24 mouse cellular contexts compared by ENCODE assay signal in genomic region chr13:34304896-34305295, GRCm38 (mm10). TPM values are rescaled to one million over a fixed set of nuclear protein-coding genes. Genes with fewer than 3 reads are reported as not detected.
DNase-seq lines count a peak whose midpoint lies in the region; ATAC-seq and TF ChIP-seq lines count a peak whose summit lies in the region.
"Had no signal": no experiment of that assay in that cellular context is flagged by ENCODE, and none has a peak within 500 bp of the region (broad histone marks: within the 10 kb centered on the region; RNA-seq: fewer than 3 reads in every experiment).

No protein-coding gene starts in this region.

- peak; percentile 72 for ATAC-seq in intestine, embryonic 16.5 days
- ATAC-seq in kidney, postnatal 0 days (replicated peaks; ENCODE audit: low FRiP score, low read depth) = peak; percentile 75
- no peak for ATAC-seq in activated CD4-positive, CD25-positive, alpha-beta regulatory T cell, adult 4 months
- no peak for ATAC-seq in megakaryocyte, adult 5-6 weeks (ENCODE audit: poor library complexity, severe bottlenecking)
- ATAC-seq: forebrain, embryonic 16.5 days; inflammation-experienced regulatory T-cells, adult 6 months; midbrain, embryonic 15.5 days had no signal

- 87% methylated on average over 3 of the region's 3 CpGs for WGBS in heart, embryonic 10.5 days
- WGBS in intestine, embryonic 16.5 days = 72% methylated on average over 3 of the region's 3 CpGs
- 83% methylated on average over 3 of the region's 3 CpGs for WGBS in kidney, postnatal 0 days
- 38% methylated on average over 3 of the region's 3 CpGs for WGBS in small intestine, adult 2 months

- peaks cover 3% of the 10 kb centered on the region; the same call in 1 of the 2 replicates for H3K36me3 ChIP-seq in heart, embryonic 10.5 days
- no peaks in the 10 kb centered on the region for H3K36me3 ChIP-seq in intestine, embryonic 16.5 days (ENCODE audit: control insufficient read depth, insufficient read depth, low read length)
- no peaks in the 10 kb centered on the region for H3K36me3 ChIP-seq in kidney, postnatal 0 days (ENCODE audit: insufficient read depth, low read length)
- 0 out of 2 replicates have a peak, but pooled peaks cover 2% of the 10 kb centered on the region for H3K36me3 ChIP-seq in small intestine, adult 2 months (ENCODE audit: control insufficient read depth, insufficient read depth, low read length)
- H3K36me3 ChIP-seq: embryonic facial prominence, embryonic 15.5 days; heart, embryonic 15.5 days; midbrain, embryonic 15.5 days; neural tube, embryonic 13.5 days had no signal

- H3K27me3 ChIP-seq in heart, embryonic 10.5 days (ENCODE audit: insufficient read depth, poor library complexity, severe bottlenecking) = no peaks in the 10 kb centered on the region
- no peaks in the 10 kb centered on the region for H3K27me3 ChIP-seq in intestine, embryonic 16.5 days (replicated peaks; ENCODE audit: control insufficient read depth, insufficient read depth, low read length)
- H3K27me3 ChIP-seq in kidney, postnatal 0 days (ENCODE audit: insufficient read depth, low read length) = no peaks in the 10 kb centered on the region
- H3K27me3 ChIP-seq in small intestine, adult 2 months (ENCODE audit: control insufficient read depth, insufficient read depth, low read length) = no peaks in the 10 kb centered on the region
- H3K27me3 ChIP-seq: embryonic facial prominence, embryonic 15.5 days; heart, embryonic 15.5 days; liver, embryonic 13.5 days; midbrain, embryonic 15.5 days; neural tube, embryonic 13.5 days had no signal

- TF ChIP-seq CTCF in kidney, postnatal 0 days (IDR thresholded peaks at IDR 0.05; ENCODE audit: low read depth) = no peak
- no peak for TF ChIP-seq CTCF in small intestine, adult 2 months (IDR thresholded peaks at IDR 0.05; ENCODE audit: extremely low read depth, insufficient read length, insufficient replicate concordance, low read depth, low read length)

- no peak overlapping the region for H3K9ac ChIP-seq in intestine, embryonic 16.5 days (ENCODE audit: low read depth, low read length)
- no peak overlapping the region for H3K9ac ChIP-seq in kidney, postnatal 0 days (ENCODE audit: low read depth, low read length)
- H3K9ac ChIP-seq: embryonic facial prominence, embryonic 15.5 days; heart, embryonic 15.5 days; hindbrain, embryonic 14.5 days; liver, embryonic 13.5 days; lung, embryonic 14.5 days; midbrain, embryonic 15.5 days; neural tube, embryonic 13.5 days had no signal

- H3K4me3 ChIP-seq in heart, embryonic 10.5 days = no peak overlapping the region
- H3K4me3 ChIP-seq in intestine, embryonic 16.5 days (ENCODE audit: low read length) = no peak overlapping the region
- H3K4me3 ChIP-seq in kidney, postnatal 0 days (replicated peaks; ENCODE audit: low read depth, low read length) = no peak overlapping the region
- no peak overlapping the region for H3K4me3 ChIP-seq in small intestine, adult 2 months (ENCODE audit: low read depth, low read length)
- H3K4me3 ChIP-seq: embryonic facial prominence, embryonic 15.5 days; heart, embryonic 15.5 days; liver, embryonic 13.5 days; midbrain, embryonic 15.5 days; neural tube, embryonic 13.5 days had no signal

- no peak for TF ChIP-seq POLR2A in small intestine, adult 2 months (IDR thresholded peaks at IDR 0.05; ENCODE audit: low read depth, low read length)

- H3K4me1 ChIP-seq in heart, embryonic 10.5 days = peaks cover 39% of the 10 kb centered on the region
- peaks cover 9% of the 10 kb centered on the region for H3K4me1 ChIP-seq in intestine, embryonic 16.5 days (ENCODE audit: control insufficient read depth, insufficient read depth, low read length)
- 0 out of 2 replicates have a peak, but pooled peaks cover 9% of the 10 kb centered on the region for H3K4me1 ChIP-seq in kidney, postnatal 0 days (replicated peaks; ENCODE audit: insufficient read depth, low read length)
- peaks cover 14% of the 10 kb centered on the region; the same call in 1 of the 2 replicates for H3K4me1 ChIP-seq in small intestine, adult 2 months (ENCODE audit: control insufficient read depth, insufficient read depth, insufficient read length, low read length)
- H3K4me1 ChIP-seq: heart, embryonic 15.5 days had no signal

- no peaks in the 10 kb centered on the region for H3K9me3 ChIP-seq in heart, embryonic 10.5 days
- no peaks in the 10 kb centered on the region for H3K9me3 ChIP-seq in intestine, embryonic 16.5 days (ENCODE audit: control insufficient read depth, low read length)
- H3K9me3 ChIP-seq in kidney, postnatal 0 days (replicated peaks; ENCODE audit: low read length) = no peaks in the 10 kb centered on the region
- H3K9me3 ChIP-seq: embryonic facial prominence, embryonic 15.5 days; heart, embryonic 15.5 days; liver, embryonic 13.5 days; midbrain, embryonic 15.5 days; neural tube, embryonic 13.5 days had no signal

- H3K4me2 ChIP-seq in intestine, embryonic 16.5 days (ENCODE audit: low read depth, low read length) = no peak overlapping the region
- H3K4me2 ChIP-seq in kidney, postnatal 0 days (ENCODE audit: low read length) = no peak overlapping the region
- H3K4me2 ChIP-seq: embryonic facial prominence, embryonic 15.5 days; heart, embryonic 15.5 days; hindbrain, embryonic 14.5 days; liver, embryonic 13.5 days; lung, embryonic 14.5 days; midbrain, embryonic 15.5 days; neural tube, embryonic 13.5 days had no signal

- no peak overlapping the region for H3K27ac ChIP-seq in heart, embryonic 10.5 days
- no peak overlapping the region for H3K27ac ChIP-seq in intestine, embryonic 16.5 days (ENCODE audit: low read length)
- H3K27ac ChIP-seq in kidney, postnatal 0 days = no peak overlapping the region
- peak overlapping the region; percentile 15; the same call in 1 of the 2 replicates for H3K27ac ChIP-seq in small intestine, adult 2 months (ENCODE audit: insufficient read depth, low read depth, low read length)
- H3K27ac ChIP-seq: embryonic facial prominence, embryonic 15.5 days; heart, embryonic 15.5 days; hindbrain, embryonic 14.5 days; liver, embryonic 13.5 days; midbrain, embryonic 15.5 days; neural tube, embryonic 13.5 days had no signal

- DNase-seq in heart, adult 11 months = peak; percentile 66
- DNase-seq in heart, embryonic 10.5 days (ENCODE audit: low spot score) = no peak
- DNase-seq in kidney, postnatal 0 days (ENCODE audit: low spot score) = peak; percentile 20
- no peak for DNase-seq in urinary bladder, postnatal 4 days (ENCODE audit: low spot score in 2 of 2)
- DNase-seq: adrenal gland, postnatal 25 days; cerebellum, adult 8-10 months; gastrocnemius, postnatal 25 days; heart, postnatal 36 days; layer of hippocampus, postnatal 36 days; liver, embryonic 13.5 days; lung, embryonic 14.5 days; lung, postnatal 4 days; thymus, adult 18-20 months had no signal

RNA-seq across cellular contexts. Expression of gene Slc22a23, which starts 40.1 kb away (rescaled TPM):
- polyA plus RNA-seq in heart, embryonic 10.5 days (2016; fragmentation: Nextera tagmentation; extraction: Ambion mirVana) = 5.1 TPM in 2 replicates
- polyA plus RNA-seq in intestine, embryonic 16.5 days (2015; fragmentation: Nextera tagmentation; extraction: Ambion mirVana) = 2.2 and 2.4 TPM in 2 replicates
- polyA plus RNA-seq in kidney, postnatal 0 days (2015; fragmentation: Nextera tagmentation; extraction: Ambion mirVana) = 4.3 TPM in 2 replicates
- polyA plus RNA-seq in small intestine, adult 2 months (2012; rRNA removed) = 25.9 and 52.9 TPM in 2 replicates
- polyA plus RNA-seq in activated CD4-positive, CD25-positive, alpha-beta regulatory T cell, adult 4 months (2017; shearing (Covaris generic)) = under 1 TPM; 0.17 to 0.23 TPM
- 0.65 and 1.0 TPM in 2 replicates for total RNA-seq in megakaryocyte, adult 5-6 weeks (2015)
- 0.22 and 2.7 TPM in 2 replicates for total RNA-seq in megakaryocyte, adult 5-6 weeks (2017)

Comparison
In these comparisons a context has a peak if more than half of its experiments do, and no peak if none do; other contexts are left out.
1. DNase-seq: peak in heart, adult 11 months (single experiment) and kidney, postnatal 0 days (single experiment); none in heart, embryonic 10.5 days (single experiment) and urinary bladder, postnatal 4 days (0 of 2).
2. ATAC-seq: peak in intestine, embryonic 16.5 days (single experiment) and kidney, postnatal 0 days (single experiment); none in activated CD4-positive, CD25-positive, alpha-beta regulatory T cell, adult 4 months (single experiment) and megakaryocyte, adult 5-6 weeks (single experiment).